Mouse (Mus musculus) lung, embryonic 15.5 days (tissue): ENCODE measurements around the gene Lrrc10. TPM values are rescaled to one million over a fixed set of nuclear protein-coding genes. Genes with fewer than 3 reads are reported as not detected.

Experiments used
- ATAC-seq: fragments of 200-750 bp; cut with Nextera tagmentation; 2 replicates; pipeline ENCODE4 v1.8.0; 2017; ENCODE audit warnings: moderate number of reproducible peaks, borderline replicate concordance; ENCODE audit not compliant: low FRiP score, low TSS enrichment; ENCODE audit errors: extremely low read depth
- H3K27ac ChIP-seq: fragments of 300-500 bp; sonication (generic); 2 replicates; pipeline ENCODE4 v1.5.1; 2015; ENCODE audit warnings: moderate library complexity, mild to moderate bottlenecking, inconsistent platforms
- H3K27me3 ChIP-seq: fragments of 300-500 bp; sonication (generic); 2 replicates; pipeline ENCODE4 v1.6.1; 2015; ENCODE audit warnings: inconsistent platforms
- H3K36me3 ChIP-seq: fragments of 300-500 bp; sonication (generic); 2 replicates; pipeline ENCODE4 v1.6.1; 2015; ENCODE audit warnings: inconsistent platforms
- H3K4me1 ChIP-seq: fragments of 300-500 bp; sonication (generic); 2 replicates; pipeline ENCODE4 v1.6.1; 2015; ENCODE audit warnings: inconsistent platforms
- H3K4me2 ChIP-seq: fragments of 300-500 bp; sonication (generic); 2 replicates; pipeline ENCODE4 v1.6.1; 2015; ENCODE audit warnings: inconsistent platforms, mild to moderate bottlenecking, moderate library complexity
- H3K4me3 ChIP-seq: fragments of 300-500 bp; sonication (generic); 2 replicates; pipeline ENCODE4 v1.5.1; 2015; ENCODE audit warnings: mild to moderate bottlenecking, inconsistent platforms
- H3K9ac ChIP-seq: fragments of 300-500 bp; sonication (generic); 2 replicates; pipeline ENCODE4 v1.6.1; 2015; ENCODE audit warnings: inconsistent platforms
- H3K9me3 ChIP-seq: fragments of 300-500 bp; sonication (generic); 2 replicates; pipeline ENCODE4 v1.6.1; 2016; ENCODE audit warnings: inconsistent platforms
- whole genome bisulfite sequencing: fragments of 180-500 bp; shearing (Covaris S2); methylation state at CpG from one replicate; pipeline ENCODE4 v1.1.7; 2015; 5-methylcytosine and 5-hydroxymethylcytosine counted together
- polyA plus RNA-seq: library from polyadenylated mRNA; unstranded; fragments of >200 nt; fragmentation: Nextera tagmentation; extraction: Ambion mirVana; gene quantifications from 2 replicates; pipeline ENCODE4 v1.2.1, GENCODE M21; 2015

Gene Lrrc10
- polyA plus RNA-seq: 0.88 and 1.2 TPM in 2 replicates

- H3K9ac ChIP-seq: peak within 1 kb of the TSS; percentile 4
- peak; percentile 33; the same call in 1 of the 2 replicates for ATAC-seq
- peak within 1 kb of the TSS; percentile 44 for H3K4me2 ChIP-seq
- H3K4me3 ChIP-seq: peak within 1 kb of the TSS; percentile 16
- 24% methylated on average over 40 of the region's 40 CpGs for WGBS
- no peaks in the 10 kb centered on the region for H3K9me3 ChIP-seq
- 0 out of 2 replicates have a peak, but pooled peaks cover 10% of the 10 kb centered on the region for H3K27me3 ChIP-seq
- no peak within 1 kb of the TSS for H3K27ac ChIP-seq
- H3K4me1 ChIP-seq: peaks cover 24% of the 10 kb centered on the region
- peaks cover 15% of the 10 kb centered on the region for H3K36me3 ChIP-seq
These were observed at the start of gene Lrrc10 for GRCm38 (mm10) chr10:117045175-117046056. TSS of gene Lrrc10 (plus strand) at chr10:117045341.

- Histone ChIP-seq H3K9me3 (no peaks in the 10 kb centered on the region), H3K4me2 (no peak overlapping the region), H3K4me1 (peaks cover 6% of the 10 kb centered on the region), H3K9ac (no peak overlapping the region), H3K36me3 (no peaks in the 10 kb centered on the region), H3K27me3 (no peaks in the 10 kb centered on the region), H3K27ac (no peak overlapping the region), H3K4me3 (no peak overlapping the region)
- 39% methylated on average over 6 of the region's 6 CpGs for WGBS
- ATAC-seq: no peak
These were observed 49.4 kb upstream of the Lrrc10 start for GRCm38 (mm10) chr10:116995584-116996235.

- 46% methylated on average over 6 of the region's 6 CpGs for WGBS
- no peak overlapping the region for H3K9ac ChIP-seq
These were observed 48.9 kb upstream of the Lrrc10 start for GRCm38 (mm10) chr10:116996236-116996600.

DNA sequence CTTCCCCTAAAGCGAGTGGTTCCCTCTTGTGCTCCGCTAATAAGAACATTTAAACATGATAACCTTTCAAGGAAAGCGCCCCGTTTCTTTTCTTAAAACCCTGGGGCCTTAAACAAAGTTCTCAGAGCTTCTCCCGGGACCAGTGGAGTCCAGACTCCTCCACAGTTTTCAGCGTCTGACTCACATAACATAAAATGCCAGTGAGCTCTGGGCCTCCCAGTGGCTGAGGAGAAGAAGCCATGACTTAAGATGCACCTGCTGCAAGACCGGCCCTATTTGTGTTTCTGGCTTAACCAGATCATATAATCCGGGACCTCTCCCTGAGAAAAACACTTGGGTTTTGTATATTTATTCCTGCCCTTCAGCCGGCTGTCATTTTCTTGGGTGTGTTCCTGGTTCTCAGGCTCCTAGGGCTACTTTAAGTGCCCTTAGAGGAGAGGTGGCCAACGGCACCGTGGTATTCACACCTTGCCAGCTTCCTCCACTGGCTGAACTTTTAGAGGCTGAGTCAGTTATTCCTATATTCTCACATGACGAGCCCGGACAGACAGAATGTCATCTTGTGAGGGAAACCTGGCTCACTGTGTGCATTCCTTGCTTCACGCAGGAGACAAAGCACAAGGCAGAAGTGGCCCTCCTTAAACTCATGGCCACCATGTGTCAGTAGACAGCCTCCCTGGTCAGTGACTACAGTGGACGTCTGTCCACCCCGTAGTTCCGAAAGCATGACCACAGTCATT, 46.3 kb upstream of the Lrrc10 start:
- Histone ChIP-seq H3K4me1 (peaks cover 6% of the 10 kb centered on the region), H3K9ac (no peak overlapping the region), H3K4me2 (no peak overlapping the region), H3K9me3 (no peaks in the 10 kb centered on the region), H3K4me3 (no peak overlapping the region), H3K27me3 (no peaks in the 10 kb centered on the region), H3K36me3 (no peaks in the 10 kb centered on the region), H3K27ac (no peak overlapping the region)
- WGBS: 69% methylated on average over 17 of the region's 17 CpGs
- ATAC-seq: no peak

More at GRCm38 (mm10) chr10:116996236-116996600, 48.9 kb upstream of the Lrrc10 start:
- H3K4me2 ChIP-seq: no peak overlapping the region
- no peak overlapping the region for H3K27ac ChIP-seq
- no peaks in the 10 kb centered on the region for H3K9me3 ChIP-seq
- ATAC-seq: peak; percentile 73
- H3K4me1 ChIP-seq: peaks cover 6% of the 10 kb centered on the region
- H3K36me3 ChIP-seq: no peaks in the 10 kb centered on the region
- no peak overlapping the region for H3K4me3 ChIP-seq
- no peaks in the 10 kb centered on the region for H3K27me3 ChIP-seq

DNA sequence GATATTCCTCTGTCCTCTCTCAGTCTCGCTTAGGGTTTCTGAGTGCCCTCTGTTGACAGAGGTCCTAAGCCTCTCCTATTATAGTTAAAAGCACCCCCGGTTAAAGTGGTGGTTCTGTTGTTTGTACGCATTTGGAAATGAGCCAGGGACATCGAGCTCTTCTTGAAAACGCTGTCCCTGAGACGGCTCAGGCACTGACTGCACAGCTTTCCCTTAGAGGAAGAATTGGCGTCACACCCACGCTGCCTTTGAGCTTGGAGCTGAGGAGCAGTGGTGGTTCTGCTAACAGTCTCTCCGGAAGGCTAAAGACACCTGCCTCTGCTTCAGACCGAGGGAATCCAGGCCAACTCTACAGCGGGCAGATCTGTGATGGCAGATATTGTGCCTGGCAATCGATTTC, 44.2 kb upstream of the Lrrc10 start:
- Histone ChIP-seq H3K4me3 (no peak overlapping the region), H3K36me3 (no peaks in the 10 kb centered on the region), H3K4me1 (peaks cover 5% of the 10 kb centered on the region), H3K9ac (no peak overlapping the region), H3K9me3 (no peaks in the 10 kb centered on the region), H3K27ac (no peak overlapping the region), H3K4me2 (no peak overlapping the region), H3K27me3 (no peaks in the 10 kb centered on the region)
- 41% methylated on average over 12 of the region's 12 CpGs for WGBS
- no peak for ATAC-seq

DNA sequence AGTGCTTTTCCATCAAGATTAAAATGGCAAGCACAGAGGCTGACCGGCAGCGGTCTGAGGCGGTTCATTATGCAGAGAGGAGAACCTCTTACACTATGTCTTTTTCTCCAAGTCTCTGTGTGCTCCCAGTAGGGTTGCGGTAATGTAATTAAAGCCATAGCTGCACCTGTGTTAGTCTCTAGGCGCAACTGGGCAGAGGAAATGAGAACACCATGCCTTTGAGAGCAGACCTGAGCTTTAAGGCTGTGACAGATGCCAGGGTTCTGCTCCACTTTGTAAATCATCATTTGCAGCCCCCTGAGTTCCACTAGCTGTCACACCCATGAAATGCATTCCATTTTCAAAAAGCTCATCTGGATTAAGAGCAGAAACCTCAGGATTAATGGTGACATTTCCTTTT, 40.4 kb upstream of the Lrrc10 start:
- no peak overlapping the region for H3K4me3 ChIP-seq
- H3K27ac ChIP-seq: no peak overlapping the region
- no peaks in the 10 kb centered on the region for H3K27me3 ChIP-seq
- H3K9ac ChIP-seq: no peak overlapping the region
- no peaks in the 10 kb centered on the region for H3K36me3 ChIP-seq
- ATAC-seq: no peak
- no peaks in the 10 kb centered on the region for H3K4me1 ChIP-seq
- H3K9me3 ChIP-seq: no peaks in the 10 kb centered on the region
- whole genome bisulfite sequencing: 73% methylated on average over 5 of the region's 5 CpGs
- no peak overlapping the region for H3K4me2 ChIP-seq

GRCm38 (mm10) chr10:117005707-117006464, 39.3 kb upstream of the Lrrc10 start:
- 59% methylated on average over 12 of the region's 12 CpGs for WGBS
- H3K9me3 ChIP-seq: no peaks in the 10 kb centered on the region
- no peak overlapping the region for H3K4me2 ChIP-seq
- no peak overlapping the region for H3K4me3 ChIP-seq
- no peaks in the 10 kb centered on the region for H3K27me3 ChIP-seq
- H3K27ac ChIP-seq: no peak overlapping the region
- H3K4me1 ChIP-seq: no peaks in the 10 kb centered on the region
- no peaks in the 10 kb centered on the region for H3K36me3 ChIP-seq
- H3K9ac ChIP-seq: no peak overlapping the region
- no peak for ATAC-seq

- no peak overlapping the region for H3K4me2 ChIP-seq
- H3K9ac ChIP-seq: no peak overlapping the region
- no peaks in the 10 kb centered on the region for H3K27me3 ChIP-seq
- H3K9me3 ChIP-seq: no peaks in the 10 kb centered on the region
- 85% methylated on average over 6 of the region's 6 CpGs for WGBS
- ATAC-seq: no peak
- peaks cover 9% of the 10 kb centered on the region for H3K4me1 ChIP-seq
- no peak overlapping the region for H3K27ac ChIP-seq
- H3K36me3 ChIP-seq: no peaks in the 10 kb centered on the region
- H3K4me3 ChIP-seq: no peak overlapping the region
These were observed 35.5 kb upstream of the Lrrc10 start for GRCm38 (mm10) chr10:117009691-117010090.

DNA sequence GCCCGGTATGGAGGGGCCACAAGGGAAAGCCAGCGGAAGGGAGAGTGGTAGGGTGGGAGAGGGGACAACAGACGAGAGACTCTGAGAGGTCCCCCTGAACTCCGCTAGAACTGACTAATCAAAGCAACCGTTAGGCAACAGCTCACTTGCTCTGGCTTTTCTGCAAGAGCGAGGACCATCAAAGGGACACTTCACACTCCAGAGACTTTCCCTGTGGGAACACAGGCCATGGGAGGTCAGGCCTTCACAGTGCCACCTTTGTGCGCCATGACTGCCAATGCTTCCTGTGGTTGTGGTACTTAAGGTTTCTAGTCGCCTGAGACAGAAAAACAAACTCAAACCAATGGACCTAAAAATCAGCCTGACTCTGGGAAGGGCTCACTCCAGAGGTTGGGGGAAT, 34.1 kb upstream of the Lrrc10 start:
- Histone ChIP-seq H3K4me3 (no peak overlapping the region), H3K4me1 (peaks cover 12% of the 10 kb centered on the region), H3K9ac (no peak overlapping the region), H3K27me3 (no peaks in the 10 kb centered on the region), H3K4me2 (no peak overlapping the region), H3K9me3 (no peaks in the 10 kb centered on the region), H3K36me3 (no peaks in the 10 kb centered on the region), H3K27ac (no peak overlapping the region)
- WGBS: 57% methylated on average over 8 of the region's 8 CpGs
- ATAC-seq: no peak

DNA sequence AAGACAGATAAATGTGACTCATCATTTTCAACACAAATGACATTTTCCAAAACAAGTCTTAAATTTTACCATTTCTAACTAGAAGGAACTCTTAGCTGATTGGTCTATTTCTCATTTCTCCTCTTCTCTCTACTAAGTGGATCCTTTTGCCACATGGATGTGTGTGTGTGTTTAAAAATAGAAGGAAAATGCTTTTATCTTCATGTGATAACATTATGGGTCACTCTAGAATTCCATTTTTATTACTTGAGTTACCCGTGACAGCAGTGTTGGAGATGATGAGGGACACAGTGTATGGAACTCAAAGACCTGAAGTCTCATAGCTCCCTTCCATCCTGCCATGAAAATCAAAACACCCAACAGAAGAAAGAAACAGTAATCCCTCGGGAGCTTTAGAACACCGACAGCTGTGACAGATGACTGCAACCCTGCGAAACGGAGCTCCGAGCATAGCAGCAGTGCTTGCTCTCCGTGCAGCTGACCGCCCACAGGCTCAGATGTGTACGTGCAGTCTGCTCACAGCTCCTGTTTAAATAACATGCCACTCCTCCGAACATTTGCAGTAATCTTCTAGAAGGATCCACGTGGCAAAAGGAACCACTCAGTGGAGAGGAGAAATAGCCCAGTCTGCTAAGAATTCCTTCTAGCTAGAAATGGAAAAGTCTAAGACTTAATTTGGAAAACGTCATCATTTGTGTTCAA, 31.3 kb upstream of the Lrrc10 start:
- Histone ChIP-seq H3K27me3 (no peaks in the 10 kb centered on the region), H3K4me2 (peak overlapping the region; percentile 23), H3K27ac (peak overlapping the region; percentile 25), H3K9ac (no peak overlapping the region), H3K4me1 (peaks cover 12% of the 10 kb centered on the region), H3K4me3 (no peak overlapping the region), H3K9me3 (no peaks in the 10 kb centered on the region), H3K36me3 (no peaks in the 10 kb centered on the region)
- 6% methylated on average over 12 of the region's 12 CpGs for WGBS
- ATAC-seq: peak; percentile 90

GRCm38 (mm10) chr10:117014565-117014964, 30.6 kb upstream of the Lrrc10 start:
- Histone ChIP-seq H3K27me3 (no peaks in the 10 kb centered on the region), H3K9me3 (no peaks in the 10 kb centered on the region), H3K9ac (no peak overlapping the region), H3K36me3 (no peaks in the 10 kb centered on the region), H3K4me1 (peaks cover 12% of the 10 kb centered on the region), H3K4me2 (no peak overlapping the region), H3K27ac (0 out of 2 replicates have a peak overlapping the region, but pooled peaks have one; percentile 25), H3K4me3 (no peak overlapping the region)
- WGBS: 59% methylated on average over 5 of the region's 5 CpGs
- peak; percentile 40; the same call in 1 of the 2 replicates for ATAC-seq
